Mouse (Mus musculus) frontal cortex, adult 2 months (tissue): ENCODE results near the gene Cdkl1. TPM values are rescaled to one million over a fixed set of nuclear protein-coding genes. Genes with fewer than 3 reads are reported as not detected.

Experiments
- DNase-seq, 2 experiments: peaks; one replicate each; pipeline ENCODE4 v3.0.0; 2022; ENCODE audit warnings: low spot score in 1 of 2; ENCODE audit errors: extremely low spot score in 1 of 2
- polyA plus RNA-seq: library from polyadenylated mRNA; depleted of rRNA; stranded (reverse); fragments of >200 nt; gene quantifications from 2 replicates; pipeline ENCODE4 v1.2.3, GENCODE M21; 2012

Gene Cdkl1
- polyA plus RNA-seq, 1 experiment = 11.4 TPM

DNA sequence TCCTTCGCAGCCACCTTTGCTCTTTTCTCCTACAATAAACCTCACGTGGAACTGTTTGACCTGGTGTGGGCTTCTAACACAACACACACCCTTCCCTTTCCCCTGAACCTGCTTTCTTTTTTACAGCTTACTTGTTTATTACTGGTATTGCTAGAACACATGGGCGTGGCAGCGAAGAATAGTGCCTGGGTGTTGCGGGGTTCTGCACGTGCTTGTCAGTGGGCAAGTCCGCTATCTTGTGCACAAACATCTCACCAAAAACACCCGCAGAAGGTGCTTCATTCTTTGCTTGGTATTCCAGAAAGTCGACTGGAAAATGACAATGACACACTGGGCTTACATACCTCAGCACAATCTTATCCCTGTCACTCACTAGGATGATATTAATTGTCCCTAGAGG lies 5.6 kb downstream of the Cdkl1 start:
- no peak for DNase-seq

DNA sequence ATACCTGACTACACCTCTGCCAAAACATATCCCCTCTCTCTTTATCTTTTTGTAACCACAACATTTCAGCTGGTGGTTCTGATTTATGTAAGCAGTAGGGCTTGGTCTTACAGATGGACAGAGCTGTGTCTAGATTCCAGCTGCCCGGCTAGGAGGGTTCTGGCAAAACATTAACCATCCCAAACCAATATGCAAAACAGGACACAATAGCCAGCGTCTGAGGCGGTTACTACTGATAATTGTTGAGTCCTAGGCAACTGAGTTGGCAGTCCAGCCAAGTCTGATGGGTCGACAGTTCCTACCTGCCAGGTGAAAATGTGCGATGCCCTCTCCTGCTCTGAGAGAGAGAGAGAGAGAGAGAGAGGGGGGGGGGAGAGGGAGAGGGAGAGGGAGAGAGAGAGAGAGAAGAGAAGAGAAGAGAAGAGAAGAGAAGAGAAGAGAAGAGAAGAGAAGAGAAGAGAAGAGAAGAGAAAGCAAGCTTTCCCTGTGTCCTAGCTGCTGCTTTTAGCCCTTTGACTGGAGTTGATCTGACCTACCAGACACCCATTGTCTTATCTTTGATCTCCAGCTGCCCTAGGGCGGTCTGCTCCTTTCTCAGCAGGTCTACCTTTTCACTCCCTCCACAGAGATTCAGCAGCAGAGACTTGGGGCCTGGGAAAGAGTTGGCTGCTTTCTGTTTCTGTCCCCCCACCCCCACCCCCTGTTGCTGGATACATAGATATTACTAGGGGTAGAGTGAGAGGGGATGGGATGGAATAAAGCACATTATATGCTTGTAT lies 7.6 kb downstream of the Cdkl1 start:
- DNase-seq = no peak

DNA sequence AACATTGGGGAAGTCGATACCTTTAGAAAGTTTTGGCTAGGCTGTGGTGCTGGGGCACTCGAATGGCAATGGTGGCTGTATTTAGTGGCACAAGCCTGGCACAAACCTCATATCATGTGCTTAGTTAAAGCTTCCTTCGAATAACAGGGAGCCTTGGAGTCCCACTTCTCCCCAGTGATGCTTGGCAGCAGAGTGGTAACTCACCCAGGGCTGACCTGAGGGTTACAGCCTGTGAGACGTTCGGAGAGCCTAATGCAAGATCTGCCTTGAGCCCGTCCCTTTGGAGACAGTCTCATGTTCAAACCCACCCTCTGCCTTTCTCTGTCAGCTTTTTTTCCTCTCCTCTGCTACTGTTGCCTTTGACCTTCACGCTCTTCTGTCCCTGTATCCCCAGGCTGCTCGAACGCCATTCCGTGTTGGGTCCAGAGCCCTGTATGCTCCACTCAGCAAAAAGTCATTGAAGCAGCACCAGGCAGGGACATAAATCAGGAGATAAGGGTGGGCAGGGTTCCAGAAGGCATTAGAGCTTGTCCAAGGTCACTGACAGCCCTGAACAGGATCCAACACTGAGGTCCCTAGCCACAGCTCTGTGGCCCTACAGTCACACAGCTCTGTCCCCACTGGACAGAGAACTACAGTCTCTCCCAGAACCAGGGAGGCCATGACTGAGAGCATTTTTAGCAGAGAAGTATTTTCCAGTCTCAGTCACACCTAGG lies 9.0 kb downstream of the Cdkl1 start:
- no peak for DNase-seq

DNA sequence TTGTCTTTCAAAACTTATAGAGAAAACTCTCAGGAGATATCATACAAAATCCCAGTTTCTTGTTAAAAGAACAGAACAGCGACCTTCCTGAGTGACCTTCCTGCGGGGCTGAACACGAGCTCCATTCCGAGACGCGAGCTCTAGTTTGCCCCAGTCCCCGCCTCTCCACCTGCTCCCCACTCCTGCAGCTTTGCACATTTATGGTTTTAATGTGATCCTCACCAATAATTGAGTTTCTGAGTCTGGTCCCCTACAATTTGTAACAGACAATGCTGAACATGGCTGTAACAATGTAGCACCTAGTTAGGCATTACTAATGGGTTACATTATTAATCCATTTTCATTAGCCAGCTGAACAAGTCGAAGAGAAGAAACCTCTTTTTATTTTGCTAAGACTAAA lies 9.6 kb downstream of the Cdkl1 start:
- DNase-seq = no peak

- no peak for DNase-seq
These were observed 13.1 kb downstream of the Cdkl1 start for GRCm38 (mm10) chr12:69777957-69778356.

DNA sequence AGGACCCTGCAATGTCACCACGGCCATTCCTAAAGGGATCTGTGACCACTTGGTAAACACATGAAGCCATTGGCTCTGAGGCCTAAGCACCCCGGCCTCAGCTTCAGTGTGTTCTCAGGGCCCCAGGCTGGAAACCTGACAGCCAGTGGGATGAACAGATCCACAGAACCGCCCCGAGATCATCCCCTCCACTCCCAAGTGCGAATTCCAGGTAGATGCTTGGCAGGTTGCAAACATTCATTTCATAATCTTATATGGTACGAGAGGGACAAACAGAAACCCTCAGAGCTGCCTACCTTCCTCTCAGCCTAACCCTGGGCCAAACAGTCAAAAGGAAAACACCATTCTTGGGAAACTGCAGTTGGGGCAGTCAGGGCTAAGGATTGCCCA lies 13.7 kb downstream of the Cdkl1 start:
- no peak for DNase-seq

GRCm38 (mm10) chr12:69776607-69777340 lies 14.3 kb downstream of the Cdkl1 start:
- no peak for DNase-seq

DNA sequence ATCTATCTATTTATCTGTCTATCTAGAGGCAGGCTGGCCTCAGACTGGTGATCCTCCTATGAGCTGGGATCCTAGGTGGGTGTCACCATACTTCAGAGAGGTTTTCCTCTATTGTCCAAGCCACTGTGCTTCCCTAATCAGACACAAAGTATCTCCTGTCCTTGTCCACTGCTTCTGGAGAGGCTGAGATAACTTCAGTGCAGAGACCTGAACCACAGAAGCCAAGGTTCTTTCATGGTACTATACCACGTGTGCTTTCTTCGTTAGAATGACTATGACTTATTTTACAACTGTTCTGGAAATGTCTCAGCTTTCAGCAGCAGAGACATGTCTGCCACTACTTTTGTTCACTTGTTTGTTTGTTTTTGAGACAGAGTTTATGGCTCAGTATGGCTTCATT lies 22.2 kb downstream of the Cdkl1 start:
- no peak for DNase-seq

GRCm38 (mm10) chr12:69767476-69768258 lies 23.4 kb downstream of the Cdkl1 start:
- DNase-seq = no peak

DNA sequence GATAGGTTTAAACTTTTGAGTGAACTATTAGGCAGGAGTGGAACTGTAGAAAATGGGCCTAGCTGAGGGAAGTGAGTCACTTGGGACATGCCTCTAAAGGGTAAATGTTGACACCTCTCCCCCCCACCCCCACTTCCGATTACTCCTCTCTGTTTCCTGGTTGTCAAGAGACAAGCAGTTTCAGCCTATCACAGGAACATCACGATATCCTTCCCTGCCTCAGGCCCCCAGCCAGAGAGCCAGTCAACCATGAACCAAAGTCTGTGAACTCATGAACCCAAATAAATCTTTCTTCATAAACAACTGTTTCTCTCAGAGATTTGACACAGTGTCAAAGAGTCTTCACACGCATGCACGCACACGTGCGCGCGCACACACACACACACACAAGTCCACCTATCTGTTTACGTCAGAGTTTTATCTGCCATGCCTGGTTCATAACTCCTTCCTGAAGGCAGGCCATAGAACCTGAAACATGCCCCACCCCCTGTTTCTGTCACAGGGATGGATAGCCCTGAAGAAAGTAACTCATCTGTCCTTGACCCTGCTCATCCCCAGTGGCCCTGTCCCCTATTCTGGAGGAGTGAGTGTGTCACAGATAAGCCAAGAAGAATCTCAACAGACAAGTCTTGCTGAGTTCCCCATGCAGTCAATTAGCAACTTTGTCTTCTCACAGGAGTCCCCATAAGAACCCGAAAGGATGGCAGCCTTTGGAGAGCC lies 24.7 kb downstream of the Cdkl1 start:
- DNase-seq = no peak

DNA sequence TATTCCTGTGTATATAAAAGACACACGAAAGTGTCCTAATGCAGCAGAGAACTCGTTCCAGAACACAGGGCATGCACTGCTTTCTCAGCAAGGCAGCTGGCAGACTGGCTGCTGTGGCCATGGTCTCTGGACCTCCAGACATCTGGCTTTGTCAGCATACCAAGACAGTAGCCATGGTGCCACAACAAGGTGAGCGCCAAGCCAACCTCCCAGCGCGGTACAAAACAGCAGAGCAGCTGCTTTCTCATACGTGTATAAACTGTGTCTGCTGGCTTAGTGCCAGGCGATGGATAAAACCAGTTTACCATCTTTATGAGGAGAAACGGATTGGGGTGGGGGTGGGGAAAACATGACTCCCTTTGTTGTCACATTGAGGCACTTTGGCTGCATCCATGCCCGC lies 25.5 kb downstream of the Cdkl1 start:
- no peak for DNase-seq

GRCm38 (mm10) chr12:69761603-69762002 lies 29.5 kb downstream of the Cdkl1 start:
- no peak for DNase-seq

DNA sequence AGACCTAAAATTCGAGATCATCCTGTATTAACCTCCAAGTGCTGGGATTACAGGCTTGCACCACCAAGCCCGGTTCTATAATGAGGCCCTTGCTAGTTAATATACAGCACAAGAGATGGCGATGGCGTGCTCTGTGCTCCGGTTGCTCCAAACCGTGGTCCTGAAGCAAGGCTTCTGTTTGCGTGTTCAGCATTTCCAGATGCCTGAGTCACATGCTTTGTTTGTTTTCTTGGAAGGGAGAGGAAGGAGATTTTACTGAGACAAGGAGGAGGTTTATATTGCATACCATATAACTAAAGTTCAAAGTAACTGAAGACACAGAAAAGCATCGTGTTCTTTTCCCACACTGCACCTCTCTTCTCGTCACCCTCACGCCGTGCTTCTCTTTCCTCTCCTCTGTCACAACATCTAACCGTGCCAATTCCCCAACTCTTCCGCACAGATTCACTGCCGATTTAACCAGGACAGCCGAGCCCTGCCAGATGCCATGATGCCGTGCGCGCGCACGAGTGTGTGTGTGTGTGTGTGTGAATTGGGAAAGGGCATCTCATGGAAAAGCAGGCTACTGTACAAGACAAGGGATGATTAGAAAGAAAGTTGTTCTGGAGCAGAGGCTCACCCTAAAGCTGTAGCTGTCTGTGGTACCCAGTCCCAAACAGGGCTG lies 30.2 kb downstream of the Cdkl1 start:
- DNase-seq = no peak

- DNase-seq = no peak
These were observed 31.1 kb downstream of the Cdkl1 start for GRCm38 (mm10) chr12:69760014-69760413.

- no peak for DNase-seq
These were observed 31.7 kb downstream of the Cdkl1 start for GRCm38 (mm10) chr12:69759267-69759885.

GRCm38 (mm10) chr12:69758221-69759185 lies 32.6 kb downstream of the Cdkl1 start:
- no peak for DNase-seq

- DNase-seq = peak; percentile 11 to 55
These were observed 33.5 kb downstream of the Cdkl1 start for GRCm38 (mm10) chr12:69757418-69758141.
